Mouse (Mus musculus): Measurements from ENCODE around the gene Man2c1.

The Man2c1 gene

DNA sequence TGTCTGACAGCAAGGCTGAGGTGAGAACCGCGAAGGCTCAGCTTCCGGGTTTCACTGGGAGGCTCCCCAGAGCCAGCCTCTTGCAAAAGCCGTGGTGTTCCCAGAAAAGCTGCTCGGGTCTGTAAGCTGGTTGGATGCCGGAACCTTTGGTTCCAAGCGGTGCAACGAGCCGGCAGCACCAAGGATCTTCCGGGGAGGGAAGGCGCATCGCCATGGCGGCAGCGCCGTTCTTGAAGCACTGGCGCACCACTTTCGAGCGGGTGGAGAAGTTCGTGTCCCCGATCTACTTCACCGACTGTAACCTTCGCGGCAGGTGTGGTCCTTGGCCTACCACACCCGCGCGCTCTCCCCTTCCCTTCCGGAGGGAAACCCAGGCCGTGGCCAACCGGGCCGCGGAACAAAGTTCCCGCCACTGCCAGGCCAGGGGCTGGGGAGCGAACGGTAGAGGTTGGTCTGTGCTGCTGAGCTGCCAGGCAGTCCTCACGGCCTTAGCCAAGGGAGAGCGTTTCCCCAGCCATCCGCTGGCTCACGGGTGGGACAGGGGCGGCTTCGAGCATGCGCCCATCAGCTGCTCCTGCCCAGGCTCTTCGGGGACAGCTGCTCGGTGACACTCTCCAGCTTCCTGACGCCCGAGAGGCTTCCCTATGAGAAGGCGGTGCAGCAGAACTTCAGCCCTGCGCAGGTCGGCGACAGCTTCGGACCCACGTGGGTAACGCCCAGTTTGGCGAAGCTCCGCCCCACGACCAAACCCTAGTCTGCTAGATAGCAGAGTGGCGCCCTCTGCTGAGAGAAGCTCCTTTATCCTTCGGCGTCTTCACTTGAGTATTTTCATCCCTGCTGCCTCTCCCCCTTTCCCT, at the start of gene Man2c1:
Man2c1 (plus strand) TSS at position 114 of the 857 bp plus-strand sequence.
- peak; percentile 85 for DNase-seq (ENCODE audit: low spot score)

DNA sequence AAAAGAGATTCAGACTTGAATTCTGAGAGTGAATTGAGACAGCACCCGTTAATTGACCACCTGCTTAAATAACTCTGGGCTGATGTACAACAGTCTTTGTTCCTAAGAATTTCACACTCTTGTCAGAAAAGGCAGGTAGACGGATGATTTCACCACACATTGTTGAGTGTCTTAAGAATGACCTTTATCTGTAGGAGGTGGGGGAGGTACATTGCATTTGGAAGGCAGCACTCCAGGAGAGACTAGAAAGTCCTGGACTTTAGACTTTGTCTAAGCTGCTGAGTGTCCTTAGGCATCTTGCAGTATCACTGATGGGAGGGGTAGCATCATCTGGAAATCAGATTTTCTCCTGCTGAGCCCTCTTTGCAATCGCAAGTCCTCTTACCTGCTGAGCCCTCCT, 48.3 kb upstream of the Man2c1 start:
- DNase-seq (ENCODE audit: low spot score), result no peak

DNA sequence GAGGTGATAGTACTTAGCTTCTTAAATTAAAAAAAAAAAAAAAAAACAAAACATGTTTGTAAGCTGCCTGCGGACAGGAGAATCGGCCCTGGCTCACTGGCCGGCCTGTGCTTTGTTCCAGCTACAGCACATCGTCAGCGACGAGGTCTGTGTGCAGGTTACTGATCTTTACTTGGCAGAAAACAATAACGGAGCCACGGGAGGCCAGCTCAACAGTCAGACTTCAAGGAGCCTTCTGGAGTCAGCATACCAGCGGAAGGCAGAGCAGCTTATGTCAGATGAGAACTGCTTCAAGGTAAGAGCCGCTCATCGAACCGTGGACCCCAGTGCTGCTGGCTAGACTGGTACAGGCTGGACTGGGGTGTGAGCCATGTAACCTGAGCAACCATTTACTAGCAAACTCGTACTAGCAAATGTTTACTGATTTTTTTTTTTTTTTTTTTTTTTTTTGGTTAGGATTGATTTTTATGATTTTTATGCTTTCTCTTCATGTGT, 13.2 kb upstream of the Man2c1 start:
- DNase-seq (ENCODE audit: low spot score), result no peak

DNA sequence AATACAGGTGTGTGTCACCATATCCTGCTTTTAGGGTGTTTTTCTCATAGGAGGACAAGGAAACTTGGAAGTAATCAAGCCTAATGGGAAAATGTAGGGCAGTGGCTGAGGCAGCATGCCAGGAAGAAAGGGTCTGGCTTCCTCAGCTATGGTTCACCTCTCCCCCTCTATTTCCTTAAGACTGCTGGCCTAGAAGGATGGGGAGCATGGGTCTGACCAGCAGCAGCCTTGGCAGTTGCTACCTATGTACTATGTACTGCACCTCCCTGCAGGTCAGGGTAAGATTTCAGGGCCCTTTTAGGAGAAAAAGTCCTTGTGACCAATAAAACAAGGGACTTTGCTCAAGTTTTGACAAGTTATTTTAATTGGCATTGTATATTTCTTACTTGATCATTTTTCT, 849 bp upstream of the Man2c1 start:
- DNase-seq (ENCODE audit: low spot score), result no peak

DNA sequence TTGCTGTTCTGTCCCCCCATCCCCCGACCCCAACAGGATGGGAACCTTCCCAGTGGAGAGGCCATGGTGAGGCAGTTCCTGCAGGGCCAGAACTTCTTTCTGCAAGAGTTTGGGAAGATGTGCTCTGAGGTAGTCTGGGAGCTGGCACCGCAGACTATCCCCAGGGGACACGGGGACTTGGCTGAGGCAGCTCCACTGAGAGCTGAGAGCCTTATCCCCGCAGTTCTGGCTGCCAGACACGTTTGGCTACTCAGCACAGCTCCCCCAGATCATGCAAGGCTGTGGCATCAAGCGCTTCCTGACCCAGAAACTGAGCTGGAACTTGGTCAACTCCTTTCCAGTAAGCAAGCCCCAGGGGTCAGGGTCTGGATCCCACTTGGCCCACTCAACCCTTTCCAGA, 6.8 kb downstream of the Man2c1 start:
- DNase-seq (ENCODE audit: low spot score), result no peak

DNA sequence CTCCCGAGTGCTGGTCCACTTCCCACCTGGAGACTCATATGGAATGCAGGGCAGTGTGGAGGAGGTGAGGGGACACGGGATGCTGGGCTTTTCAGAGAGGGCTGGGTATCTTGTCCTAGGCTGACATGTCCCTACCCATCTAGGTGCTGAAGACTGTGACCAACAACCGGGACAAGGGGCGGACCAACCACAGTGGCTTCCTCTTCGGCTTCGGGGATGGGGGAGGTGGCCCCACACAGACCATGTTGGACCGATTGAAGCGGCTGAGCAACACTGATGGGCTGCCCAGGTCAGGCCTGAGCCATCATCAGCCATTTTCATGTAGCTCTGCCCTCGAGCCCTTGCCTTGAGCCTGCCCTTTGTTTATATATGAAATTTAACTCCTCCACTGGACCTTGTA, 7.3 kb downstream of the Man2c1 start:
- DNase-seq (ENCODE audit: low spot score), result no peak

DNA sequence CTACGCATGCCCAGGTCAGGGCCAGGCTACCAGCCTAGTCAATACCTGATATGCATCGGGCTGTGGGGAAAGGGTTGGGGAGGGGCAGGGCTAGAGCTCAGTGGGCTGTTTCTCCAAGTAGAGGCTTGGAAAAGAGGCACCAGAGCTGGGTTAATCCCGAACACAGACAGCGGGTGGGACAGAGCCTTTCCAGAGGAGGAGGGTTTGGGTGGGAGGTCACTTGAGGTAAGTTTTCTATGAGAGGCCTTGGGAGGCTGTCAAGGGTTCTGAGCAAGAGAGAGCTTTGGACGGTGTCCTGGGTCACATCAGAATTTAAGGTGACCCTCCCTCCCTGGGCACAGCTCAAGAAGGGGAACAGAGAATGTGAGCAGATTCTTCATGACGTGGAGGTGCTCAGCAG, 8.0 kb downstream of the Man2c1 start:
- no peak for DNase-seq (ENCODE audit: low spot score)

DNA sequence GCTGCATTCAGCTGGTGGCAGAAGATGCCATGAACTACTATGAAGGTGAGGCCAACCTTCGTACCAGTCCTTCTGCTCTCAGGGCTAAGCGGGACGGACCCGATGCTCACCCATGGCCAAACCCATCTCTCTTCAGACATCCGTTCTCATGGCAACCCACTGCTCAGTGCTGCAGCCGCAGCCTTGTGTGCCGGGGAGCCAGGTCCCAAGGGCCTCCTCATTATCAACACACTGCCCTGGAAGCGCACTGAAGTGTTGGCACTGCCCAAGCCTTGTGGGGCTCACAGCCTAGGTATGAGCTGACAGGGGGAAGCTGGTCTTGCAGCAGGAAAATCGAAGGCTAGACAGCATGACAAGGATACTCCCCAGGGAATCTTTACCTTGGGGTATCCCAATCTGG, 8.6 kb downstream of the Man2c1 start:
- DNase-seq (ENCODE audit: low spot score), result no peak

DNA sequence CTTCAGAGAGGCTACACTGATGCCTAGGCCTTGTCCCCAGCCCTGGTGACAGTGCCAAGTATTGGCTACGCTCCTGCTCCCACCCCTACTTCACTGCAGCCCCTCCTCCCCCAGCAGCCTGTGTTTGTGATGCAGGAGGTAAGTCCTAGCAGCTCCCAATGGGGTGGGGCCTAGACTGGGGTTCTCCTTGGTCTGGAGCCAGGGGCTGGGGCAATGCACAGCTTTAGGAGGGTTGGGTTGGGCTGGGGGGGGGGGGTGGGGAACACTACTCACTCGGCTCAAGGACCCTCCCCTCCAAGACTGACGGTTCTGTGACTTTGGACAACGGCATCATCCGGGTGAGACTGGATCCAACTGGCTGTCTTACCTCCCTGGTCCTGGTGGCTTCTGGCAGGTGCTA, 9.1 kb downstream of the Man2c1 start:
- DNase-seq (ENCODE audit: low spot score), result no peak

DNA sequence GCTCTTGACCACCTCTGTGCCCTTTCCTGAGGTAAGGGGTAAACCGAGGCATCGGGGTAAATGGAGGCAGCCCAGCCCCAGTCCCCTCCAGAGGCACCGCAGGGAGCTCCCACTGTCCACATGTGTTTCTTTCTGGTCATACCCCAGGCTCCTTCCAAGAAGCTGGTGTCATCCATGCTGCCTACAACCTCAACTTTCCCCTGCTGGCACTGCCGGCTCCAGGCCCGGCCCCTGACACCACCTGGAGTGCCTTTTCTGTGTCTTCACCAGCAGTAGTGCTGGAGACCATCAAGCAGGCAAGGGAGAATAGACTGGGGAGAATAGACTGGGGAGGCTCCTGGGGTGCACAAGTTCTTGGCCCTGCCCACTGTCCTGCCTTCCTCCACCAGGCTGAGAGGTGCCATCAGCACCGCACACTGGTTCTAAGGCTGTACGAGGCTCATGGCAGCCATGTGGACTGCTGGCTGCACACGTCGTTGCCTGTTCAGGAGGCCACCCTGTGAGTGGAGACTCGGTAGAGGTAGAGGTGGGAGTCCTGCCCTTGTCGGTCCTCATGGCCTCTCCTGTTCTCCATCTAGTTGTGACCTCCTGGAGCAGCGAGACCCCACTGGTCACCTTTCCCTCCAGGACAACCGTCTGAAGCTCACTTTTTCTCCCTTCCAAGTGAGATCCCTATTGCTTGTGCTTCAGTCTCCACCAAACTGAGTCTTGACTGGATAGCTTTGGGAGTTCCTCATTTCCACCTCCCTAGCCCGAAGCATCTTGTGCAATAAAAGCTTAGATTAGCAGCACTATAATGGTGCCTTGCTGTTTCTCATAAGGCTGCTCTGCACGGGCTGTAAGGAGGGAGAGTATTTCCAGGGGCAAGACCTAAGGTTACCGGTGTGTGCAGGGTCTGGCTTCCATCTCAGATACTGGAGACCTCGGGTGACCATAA, 11.2 kb downstream of the Man2c1 start:
- no peak for DNase-seq (ENCODE audit: low spot score)

DNA sequence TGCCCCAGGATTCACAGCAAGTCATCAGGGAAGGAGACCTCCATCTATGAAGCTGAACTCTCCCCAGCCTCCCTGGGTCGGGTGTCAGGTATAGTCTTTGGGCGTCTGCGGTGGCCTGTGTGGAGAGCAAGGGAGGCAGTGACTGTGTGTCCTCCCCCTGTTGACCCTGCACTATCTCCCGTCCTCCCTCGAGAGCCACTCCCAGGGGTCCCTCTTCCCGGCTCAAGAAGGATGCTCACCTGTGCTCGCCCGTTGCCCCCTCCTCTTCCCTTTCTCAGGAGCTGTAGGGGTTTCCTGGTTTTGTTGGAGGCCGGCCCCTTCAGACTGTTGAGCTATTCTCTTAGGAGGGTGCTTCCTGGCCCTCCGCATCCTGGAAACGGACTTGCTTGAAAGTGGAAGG, 12.7 kb downstream of the Man2c1 start:
- DNase-seq (ENCODE audit: low spot score), result no peak

DNA sequence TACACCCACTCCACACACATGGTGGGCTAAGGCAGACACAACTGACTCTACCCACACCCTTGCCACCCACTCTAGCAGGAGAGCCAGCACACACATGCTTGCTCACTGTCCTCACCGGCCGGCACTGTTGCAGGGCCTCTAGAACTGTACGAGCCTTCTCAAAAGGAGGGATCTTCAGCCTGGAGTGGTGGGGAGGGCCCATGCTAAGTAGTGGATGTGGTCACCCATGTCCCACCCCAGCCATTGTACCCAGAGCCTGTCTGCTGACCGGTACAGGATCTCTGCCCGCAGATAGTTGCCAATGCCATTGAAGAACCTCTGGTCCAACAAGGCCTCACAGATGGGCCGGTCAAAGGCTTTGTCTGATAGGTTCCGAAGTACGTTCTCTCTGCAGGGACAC, 14.3 kb downstream of the Man2c1 start:
- DNase-seq (ENCODE audit: low spot score), result no peak

DNA sequence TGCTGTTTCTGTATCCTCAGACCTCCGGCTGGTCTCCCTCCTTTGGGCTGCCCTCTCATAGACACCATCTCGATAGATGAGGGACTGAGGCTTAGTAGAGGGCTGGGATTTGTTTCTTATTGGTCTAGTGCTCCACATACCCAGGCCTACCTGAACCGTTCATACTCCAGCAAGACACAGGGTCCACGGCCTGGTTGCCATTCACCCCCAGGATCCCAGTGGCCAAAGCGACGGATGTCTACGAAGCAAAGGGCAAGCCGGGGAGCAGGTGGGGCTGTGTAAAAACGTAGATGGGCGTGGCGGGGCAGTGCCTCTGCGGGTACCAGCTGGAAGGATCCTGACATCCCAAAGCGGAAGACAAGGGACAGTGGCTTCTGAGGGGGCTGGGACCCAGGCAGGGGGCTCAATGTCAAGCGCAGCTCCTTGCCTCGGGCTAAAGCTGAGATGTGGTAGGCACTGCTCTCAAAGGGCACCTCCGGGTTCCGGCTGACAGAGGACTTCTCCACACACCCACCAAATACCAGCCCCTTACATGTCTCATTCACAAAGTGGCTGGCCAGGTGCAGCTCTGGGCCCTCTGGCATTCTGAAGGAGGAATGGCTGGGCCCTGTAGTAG, 16.1 kb downstream of the Man2c1 start:
- no peak for DNase-seq (ENCODE audit: low spot score)

DNA sequence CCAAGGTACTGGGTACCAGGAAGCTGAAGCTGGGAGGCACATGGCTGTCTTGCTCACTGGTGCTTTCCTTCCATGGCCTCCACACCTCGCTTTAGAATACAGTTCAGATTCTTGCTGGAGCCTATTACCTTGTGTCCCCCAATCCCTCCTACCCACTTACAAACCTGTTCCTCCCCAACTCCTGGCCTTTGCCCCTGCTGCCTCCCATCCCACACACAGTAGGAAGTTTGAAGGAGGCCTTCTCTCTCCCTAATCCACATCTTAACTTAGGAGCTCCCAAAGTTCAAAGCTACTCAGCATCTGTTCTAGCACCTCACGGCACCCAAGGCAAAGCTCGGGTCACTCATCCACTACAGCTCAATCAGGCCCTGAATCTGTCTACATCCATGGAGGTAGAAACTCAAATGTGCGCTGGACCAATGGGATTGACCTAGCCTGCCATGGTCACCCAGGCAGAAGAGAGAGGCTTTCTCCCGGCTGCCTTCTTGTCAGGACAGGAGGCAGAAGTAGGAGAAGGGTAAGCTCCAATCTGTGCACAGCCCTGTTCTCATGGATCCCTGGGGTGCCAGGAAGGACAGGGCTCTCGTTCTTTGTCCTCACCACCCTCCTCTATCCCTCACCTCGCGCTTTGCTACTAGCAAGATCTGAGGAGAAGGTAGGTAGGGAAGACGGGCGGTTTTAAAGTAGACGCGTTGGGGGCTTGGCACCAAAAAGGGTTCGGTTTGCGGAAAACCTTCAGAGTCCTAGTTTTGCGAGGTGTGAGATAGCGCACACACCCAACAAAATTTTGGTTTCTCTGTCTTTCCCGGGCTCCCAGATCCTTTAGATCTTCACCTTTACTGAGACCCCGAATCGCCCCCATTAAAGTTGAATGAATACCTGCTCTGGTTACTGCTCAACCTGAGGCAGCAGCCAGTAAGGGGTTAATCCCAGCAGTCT, 17.0 kb downstream of the Man2c1 start:
- no peak for DNase-seq (ENCODE audit: low spot score)

DNA sequence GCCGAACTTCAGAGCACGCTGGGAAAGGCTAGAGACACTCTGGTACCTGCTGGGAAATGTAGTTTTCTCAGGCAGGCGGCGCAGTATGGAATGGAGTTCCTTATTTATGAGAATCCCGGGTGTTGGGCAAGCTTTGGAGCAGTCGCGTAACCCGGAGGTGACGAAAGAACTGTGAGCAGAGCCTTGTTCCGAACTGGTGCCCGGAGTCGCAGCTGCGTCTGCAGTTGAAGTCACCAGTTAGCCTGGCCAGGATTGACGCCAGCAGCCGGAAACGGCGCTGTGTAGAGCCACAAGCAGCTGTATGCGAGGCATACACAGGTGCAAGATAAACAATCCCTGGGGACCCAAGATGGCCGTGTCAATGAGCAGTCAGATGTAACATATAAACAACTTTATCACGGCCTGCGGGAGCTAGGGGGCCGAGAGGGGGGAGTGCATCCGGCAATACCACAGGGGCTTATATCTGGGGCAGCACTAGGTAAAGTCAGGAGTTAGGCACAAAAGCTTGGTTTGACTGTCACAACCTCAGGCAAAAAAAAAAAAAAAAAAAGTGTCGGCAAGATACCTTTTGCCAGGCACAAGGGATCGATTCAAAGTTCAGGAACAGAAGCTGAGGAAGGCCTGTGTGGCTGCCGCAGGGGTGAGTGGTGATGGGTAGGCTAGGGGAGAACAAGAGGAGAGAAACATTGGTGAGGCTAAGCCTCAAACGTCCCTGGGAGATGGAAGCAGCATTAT, 17.8 kb downstream of the Man2c1 start, which contains the start of gene Neil1:
Neil1 (minus strand) TSS at position 162 of the 735 bp plus-strand sequence.
- DNase-seq (ENCODE audit: low spot score), result peak; percentile 80

DNA sequence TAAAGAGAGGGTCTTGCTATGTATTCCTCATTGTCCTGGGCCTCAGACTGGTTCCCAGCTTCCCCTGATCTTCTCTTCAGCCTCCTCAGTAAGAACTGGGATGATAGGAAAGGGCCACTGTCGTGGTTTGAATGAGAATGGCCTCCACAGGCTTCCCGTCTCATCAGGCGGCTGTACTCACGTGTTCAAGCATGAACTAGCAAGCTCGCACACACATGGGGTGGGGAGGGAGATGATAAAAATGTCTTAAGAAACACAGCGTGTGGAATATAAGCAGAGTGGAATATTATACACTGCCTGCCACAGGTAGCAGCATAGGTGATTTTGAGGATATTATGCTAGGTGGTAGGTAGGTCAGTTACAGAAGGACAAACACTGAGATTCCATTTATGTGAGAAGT, 18.5 kb downstream of the Man2c1 start:
- no peak for DNase-seq (ENCODE audit: low spot score)

DNA sequence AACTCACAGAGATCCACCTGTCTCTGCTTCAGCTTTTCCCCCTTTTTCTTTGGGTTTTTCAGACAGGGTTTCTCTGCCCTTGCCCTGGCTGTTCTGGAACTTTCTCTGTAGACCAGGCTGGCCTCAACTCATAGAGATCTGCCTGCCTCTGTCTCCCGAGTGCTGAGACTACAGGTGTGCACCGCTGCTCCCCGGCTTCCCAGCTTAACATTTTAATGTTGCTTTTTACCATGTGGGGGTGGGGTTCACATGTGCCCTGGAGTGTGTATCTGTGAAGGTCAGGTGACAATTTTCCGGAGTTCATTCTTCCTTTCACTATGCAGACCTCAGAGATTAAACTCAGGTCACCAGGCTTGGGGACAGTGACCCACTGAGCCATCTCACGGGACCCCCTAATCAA, 19.7 kb downstream of the Man2c1 start:
- no peak for DNase-seq (ENCODE audit: low spot score)

DNA sequence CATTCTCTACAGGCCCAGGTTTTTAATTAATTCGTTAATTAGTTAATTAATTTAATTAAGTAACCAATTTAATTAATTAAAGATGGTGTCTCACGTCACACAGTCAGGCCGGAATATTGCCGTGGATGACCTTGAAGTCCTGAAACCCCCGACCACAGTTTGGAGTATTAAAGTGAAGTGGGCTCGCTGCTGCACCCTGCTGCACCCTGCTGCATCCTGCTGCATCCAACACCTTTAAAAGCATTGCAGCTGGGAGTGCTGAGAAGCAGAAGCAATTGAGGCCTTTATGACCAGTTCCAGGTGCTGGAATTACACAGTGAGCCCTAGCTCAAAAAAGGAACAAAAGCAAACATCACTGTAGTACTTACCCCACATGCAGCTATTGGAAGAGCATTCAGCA, 21.8 kb downstream of the Man2c1 start:
- no peak for DNase-seq (ENCODE audit: low spot score)

DNA sequence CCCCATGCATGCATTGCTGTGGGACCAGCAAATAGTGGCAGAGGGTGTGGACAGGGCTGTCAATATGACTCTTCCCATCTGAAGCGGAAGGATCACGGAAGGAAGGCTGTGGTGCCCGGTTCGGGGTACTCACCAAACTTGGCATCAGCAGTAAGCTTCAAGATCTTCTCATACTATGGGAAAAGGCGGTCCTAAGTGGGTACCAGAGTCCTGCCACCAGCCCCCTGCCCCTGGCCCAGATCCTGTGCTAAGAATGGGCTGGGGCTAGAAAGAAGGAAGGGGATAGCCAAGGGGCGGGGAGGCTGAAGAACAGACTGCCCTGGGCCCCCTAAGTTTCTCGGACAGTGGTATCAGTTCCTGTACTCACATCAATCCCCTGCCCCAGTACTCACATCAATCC, 25.9 kb downstream of the Man2c1 start:
- no peak for DNase-seq (ENCODE audit: low spot score)

DNA sequence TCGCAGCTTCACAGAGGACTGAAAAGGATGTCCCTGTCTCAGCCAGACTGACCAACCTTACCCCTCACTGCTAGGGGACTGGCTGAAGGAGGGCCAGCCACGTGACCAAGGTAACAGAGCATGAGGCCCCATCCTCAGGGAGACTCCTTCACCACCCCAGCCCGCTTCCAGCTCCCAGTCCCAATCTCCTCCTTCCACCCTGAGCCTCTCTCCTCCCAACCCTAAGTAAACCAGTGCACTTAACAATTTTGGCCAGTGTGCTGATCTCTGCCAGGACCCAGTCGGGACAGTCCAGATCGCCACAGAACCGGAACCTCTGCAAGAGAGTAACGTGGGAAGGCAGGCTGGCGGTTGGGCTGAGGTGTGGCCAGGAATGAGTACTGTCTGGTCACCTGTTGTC, 26.3 kb downstream of the Man2c1 start:
- no peak for DNase-seq (ENCODE audit: low spot score)

DNA sequence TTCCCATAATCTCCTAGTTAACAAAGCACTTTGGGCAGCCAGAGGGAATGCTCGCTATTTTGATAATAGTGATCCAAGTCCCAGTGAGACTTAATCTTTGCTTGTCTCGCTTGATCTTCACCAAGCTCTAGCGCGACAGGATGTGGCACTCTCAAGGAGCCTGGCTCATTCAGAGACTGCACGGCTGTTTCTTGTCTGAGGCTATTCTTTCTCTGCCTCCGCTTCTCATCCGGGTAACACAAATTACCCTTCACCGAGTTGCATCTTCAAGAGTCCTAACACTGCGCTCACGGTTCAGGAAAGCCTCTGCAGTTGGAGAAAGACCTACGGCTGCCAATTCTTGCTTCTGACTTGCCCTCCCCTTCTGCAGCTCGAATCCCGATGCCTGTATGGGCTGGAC, 27.0 kb downstream of the Man2c1 start:
- no peak for DNase-seq (ENCODE audit: low spot score)

All from ovary, adult 18-20 months (tissue).